24 mouse cellular contexts compared by ENCODE assay signal in genomic region chr13:13460521-13461138, GRCm38 (mm10). TPM values are rescaled to one million over a fixed set of nuclear protein-coding genes. Genes with fewer than 3 reads are reported as not detected.
A peak's percentile ranks its signal among the peaks of the same experiment; 100 is the strongest.
DNase-seq lines count a peak whose midpoint lies in the region; ATAC-seq and TF ChIP-seq lines count a peak whose summit lies in the region.
"Had no signal": no experiment of that assay in that cellular context is flagged by ENCODE, and none has a peak within 500 bp of the region (broad histone marks: within the 10 kb centered on the region; RNA-seq: fewer than 3 reads in every experiment).

No protein-coding gene starts in this region.

- peak overlapping the region; percentile 47; the same call in 1 of the 2 replicates for H3K27ac ChIP-seq in hindbrain, embryonic 14.5 days
- H3K27ac ChIP-seq in hindbrain, embryonic 10.5 days = no peak overlapping the region
- H3K27ac ChIP-seq in liver, embryonic 11.5 days (ENCODE audit: low read depth, low read length) = no peak overlapping the region
- peak overlapping the region; percentile 44 for H3K27ac ChIP-seq in hindbrain, embryonic 16.5 days (ENCODE audit: low read depth, low read length)
- no peak overlapping the region for H3K27ac ChIP-seq in lung, postnatal 0 days (ENCODE audit: low read length)
- H3K27ac ChIP-seq: embryonic facial prominence, embryonic 15.5 days; forebrain, embryonic 10.5 days; heart, embryonic 15.5 days; limb, embryonic 13.5 days had no signal

- DNase-seq in hindbrain, embryonic 14.5 days (ENCODE audit: low spot score) = no peak
- DNase-seq in hindbrain, embryonic 10.5 days (ENCODE audit: low spot score) = no peak
- no peak for DNase-seq in liver, embryonic 11.5 days (ENCODE audit: low spot score)
- no peak for DNase-seq in liver
- DNase-seq in ES-CJ7 (ENCODE audit: low read depth, low spot score) = peak; percentile 25
- DNase-seq in frontal cortex, postnatal 14 days (ENCODE audit: low spot score in 2 of 2) = no peak
- DNase-seq in lung, postnatal 0 days (ENCODE audit: low spot score) = no peak
- DNase-seq: adrenal gland, postnatal 14 days; cerebellum, adult 11 months; cerebellum, postnatal 14 days; forebrain, postnatal 0 days; heart, postnatal 4 days; kidney, adult 18-20 months; kidney, postnatal 4 days; lung, adult 2 months; lung, postnatal 36 days; thymus, postnatal 25 days had no signal

- H3K4me2 ChIP-seq in hindbrain, embryonic 14.5 days (replicated peaks) = no peak overlapping the region
- no peak overlapping the region for H3K4me2 ChIP-seq in liver, embryonic 11.5 days
- no peak overlapping the region for H3K4me2 ChIP-seq in hindbrain, embryonic 16.5 days (ENCODE audit: low read length)
- H3K4me2 ChIP-seq in lung, postnatal 0 days (replicated peaks; ENCODE audit: low read depth, low read length) = no peak overlapping the region
- H3K4me2 ChIP-seq: embryonic facial prominence, embryonic 15.5 days; heart, embryonic 15.5 days; limb, embryonic 13.5 days; neural tube, embryonic 13.5 days had no signal

- 82% methylated on average over 2 of the region's 2 CpGs for WGBS in hindbrain, embryonic 14.5 days
- WGBS in hindbrain, embryonic 10.5 days = 78% methylated on average over 2 of the region's 2 CpGs
- WGBS in liver, embryonic 11.5 days = 78% methylated on average over 2 of the region's 2 CpGs
- WGBS in hindbrain, embryonic 16.5 days = 97% methylated on average over 2 of the region's 2 CpGs
- WGBS in lung, postnatal 0 days = 75% methylated on average over 2 of the region's 2 CpGs

- no peak overlapping the region for H3K9ac ChIP-seq in hindbrain, embryonic 14.5 days
- H3K9ac ChIP-seq in liver, embryonic 11.5 days (ENCODE audit: low read depth, low read length) = no peak overlapping the region
- no peak overlapping the region for H3K9ac ChIP-seq in hindbrain, embryonic 16.5 days (ENCODE audit: low read depth, low read length)
- H3K9ac ChIP-seq in lung, postnatal 0 days (replicated peaks; ENCODE audit: low read depth) = no peak overlapping the region
- H3K9ac ChIP-seq: embryonic facial prominence, embryonic 15.5 days; forebrain, postnatal 0 days; heart, embryonic 15.5 days; limb, embryonic 13.5 days; neural tube, embryonic 13.5 days had no signal

- no peak overlapping the region for H3K4me3 ChIP-seq in hindbrain, embryonic 14.5 days (replicated peaks; ENCODE audit: low read length)
- no peak overlapping the region for H3K4me3 ChIP-seq in hindbrain, embryonic 10.5 days
- no peak overlapping the region for H3K4me3 ChIP-seq in liver, embryonic 11.5 days (ENCODE audit: low read depth, low read length)
- H3K4me3 ChIP-seq in hindbrain, embryonic 16.5 days (ENCODE audit: low read length) = no peak overlapping the region
- H3K4me3 ChIP-seq in lung, postnatal 0 days (ENCODE audit: low read depth, low read length) = no peak overlapping the region
- H3K4me3 ChIP-seq: embryonic facial prominence, embryonic 15.5 days; forebrain, embryonic 10.5 days; heart, embryonic 15.5 days; limb, embryonic 13.5 days; neural tube, embryonic 13.5 days had no signal

- no peak for ATAC-seq in hindbrain, embryonic 14.5 days (ENCODE audit: low FRiP score)
- 0 out of 2 replicates have a peak, but pooled peaks have one; percentile 15 for ATAC-seq in liver, embryonic 11.5 days (replicated peaks; ENCODE audit: low FRiP score)
- ATAC-seq in hindbrain, embryonic 16.5 days = no peak
- no peak for ATAC-seq in lung, postnatal 0 days
- ATAC-seq: forebrain, postnatal 0 days; Patski had no signal

- TF ChIP-seq EP300 in lung, postnatal 0 days (IDR thresholded peaks at IDR 0.05) = no peak

- no peaks in the 10 kb centered on the region for H3K27me3 ChIP-seq in hindbrain, embryonic 14.5 days (ENCODE audit: control insufficient read depth, insufficient read depth, low read length)
- H3K27me3 ChIP-seq in hindbrain, embryonic 10.5 days (ENCODE audit: insufficient read depth, poor library complexity, severe bottlenecking) = no peaks in the 10 kb centered on the region
- no peaks in the 10 kb centered on the region for H3K27me3 ChIP-seq in liver, embryonic 11.5 days (replicated peaks; ENCODE audit: control insufficient read depth, insufficient read depth, low read length)
- no peaks in the 10 kb centered on the region for H3K27me3 ChIP-seq in hindbrain, embryonic 16.5 days (replicated peaks; ENCODE audit: control insufficient read depth, insufficient read depth, low read length)
- H3K27me3 ChIP-seq in lung, postnatal 0 days (replicated peaks; ENCODE audit: insufficient read depth, low read length) = no peaks in the 10 kb centered on the region
- H3K27me3 ChIP-seq: embryonic facial prominence, embryonic 15.5 days; heart, embryonic 15.5 days; limb, embryonic 13.5 days; neural tube, embryonic 13.5 days; Patski had no signal

- no peaks in the 10 kb centered on the region; the same call in none of the 2 replicates for H3K4me1 ChIP-seq in hindbrain, embryonic 14.5 days (replicated peaks; ENCODE audit: control insufficient read depth, insufficient read depth, low read length)
- no peaks in the 10 kb centered on the region for H3K4me1 ChIP-seq in hindbrain, embryonic 10.5 days (replicated peaks)
- no peaks in the 10 kb centered on the region for H3K4me1 ChIP-seq in liver, embryonic 11.5 days (replicated peaks; ENCODE audit: control insufficient read depth, insufficient read depth, low read length)
- H3K4me1 ChIP-seq in hindbrain, embryonic 16.5 days (ENCODE audit: control insufficient read depth, insufficient read depth, low read depth, low read length) = no peaks in the 10 kb centered on the region
- no peaks in the 10 kb centered on the region; the same call in 1 of the 2 replicates for H3K4me1 ChIP-seq in lung, postnatal 0 days (ENCODE audit: insufficient read depth, low read depth, low read length)
- H3K4me1 ChIP-seq: forebrain, embryonic 10.5 days had no signal

- no peak for TF ChIP-seq CTCF in lung, postnatal 0 days (IDR thresholded peaks at IDR 0.05)

- no peaks in the 10 kb centered on the region for H3K9me3 ChIP-seq in hindbrain, embryonic 14.5 days (ENCODE audit: control insufficient read depth, low read length)
- no peaks in the 10 kb centered on the region for H3K9me3 ChIP-seq in hindbrain, embryonic 10.5 days
- H3K9me3 ChIP-seq in liver, embryonic 11.5 days (ENCODE audit: control insufficient read depth, low read length) = no peaks in the 10 kb centered on the region
- H3K9me3 ChIP-seq in hindbrain, embryonic 16.5 days (ENCODE audit: control insufficient read depth, low read length) = no peaks in the 10 kb centered on the region
- H3K9me3 ChIP-seq in lung, postnatal 0 days (ENCODE audit: low read length) = no peaks in the 10 kb centered on the region
- H3K9me3 ChIP-seq: embryonic facial prominence, embryonic 15.5 days; forebrain, embryonic 10.5 days; heart, embryonic 15.5 days; limb, embryonic 13.5 days; neural tube, embryonic 13.5 days had no signal

- H3K36me3 ChIP-seq in hindbrain, embryonic 14.5 days (replicated peaks; ENCODE audit: control insufficient read depth, insufficient read depth) = no peaks in the 10 kb centered on the region
- no peaks in the 10 kb centered on the region for H3K36me3 ChIP-seq in hindbrain, embryonic 10.5 days
- no peaks in the 10 kb centered on the region for H3K36me3 ChIP-seq in liver, embryonic 11.5 days (ENCODE audit: control insufficient read depth, insufficient read depth, low read length)
- H3K36me3 ChIP-seq in hindbrain, embryonic 16.5 days (ENCODE audit: control insufficient read depth, insufficient read depth, low read length) = no peaks in the 10 kb centered on the region
- H3K36me3 ChIP-seq in lung, postnatal 0 days (ENCODE audit: insufficient read depth, low read length) = no peaks in the 10 kb centered on the region
- H3K36me3 ChIP-seq: embryonic facial prominence, embryonic 15.5 days; forebrain, embryonic 10.5 days; heart, embryonic 15.5 days; limb, embryonic 13.5 days; neural tube, embryonic 13.5 days had no signal

RNA-seq across cellular contexts. Expression of gene Nid1, which starts 23.3 kb away (rescaled TPM):
- polyA plus RNA-seq in hindbrain, embryonic 14.5 days (2014; fragmentation: Nextera tagmentation; extraction: Ambion mirVana) = 72.9 and 77.3 TPM in 2 replicates
- 43.9 and 49.3 TPM in 2 replicates for polyA plus RNA-seq in hindbrain, embryonic 10.5 days (2016; fragmentation: Nextera tagmentation; extraction: Ambion mirVana)
- 32.6 and 38.0 TPM in 2 replicates for polyA plus RNA-seq in liver, embryonic 11.5 days (2014; fragmentation: Nextera tagmentation; extraction: Ambion mirVana)
- 63.8 and 78.5 TPM in 2 replicates for polyA plus RNA-seq in hindbrain, embryonic 16.5 days (2015; fragmentation: Nextera tagmentation; extraction: Ambion mirVana)
- 87.5 and 92.1 TPM in 2 replicates for polyA plus RNA-seq in lung, postnatal 0 days (2015; fragmentation: Nextera tagmentation; extraction: Ambion mirVana)

Comparison
In these comparisons a context has a peak if more than half of its experiments do, and no peak if none do; other contexts are left out.
1. H3K27ac ChIP-seq: peak in hindbrain, embryonic 14.5 days (single experiment) and hindbrain, embryonic 16.5 days (single experiment); none in hindbrain, embryonic 10.5 days (single experiment), liver, embryonic 11.5 days (single experiment) and lung, postnatal 0 days (single experiment).